Mouse (Mus musculus) T-helper 1 cell (primary cell): ENCODE measurements around the gene Serpind1.

Experiments used
- in situ Hi-C: fragments of 300-600 bp; cut with MboI, MseI; formaldehyde crosslinking; loops from one replicate; pipeline ENCODE4 v1.15.1; 2025; ENCODE audit warnings: high pct_unique_total_duplicates

Gene Serpind1

GRCm38 (mm10) chr16:17331116-17331515 lies at the start of gene Serpind1:
Gene Serpind1, plus strand, starts transcription at chr16:17331371.
- in situ Hi-C loops, result no loop called here

DNA sequence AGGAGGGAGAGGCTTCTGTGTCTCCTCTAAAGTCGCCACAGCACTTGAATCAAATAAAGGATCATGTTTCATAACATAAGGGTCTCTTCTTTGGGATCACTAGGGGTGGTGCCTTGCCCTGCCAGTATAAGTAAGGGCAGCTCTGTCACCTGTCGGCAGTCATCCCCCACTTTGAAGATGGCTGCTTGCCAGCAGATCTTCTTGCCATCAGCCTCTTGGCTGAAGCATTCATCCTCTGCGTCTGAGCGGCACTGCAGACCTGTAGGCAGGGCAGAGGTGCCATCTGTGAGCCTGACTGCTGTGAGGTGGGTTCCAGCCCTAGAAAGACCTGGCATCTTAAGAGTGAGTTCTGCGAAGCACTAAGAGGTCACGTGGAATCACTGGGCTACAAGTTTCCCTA lies 48.0 kb upstream of the Serpind1 start:
- in situ Hi-C loops, result loop anchor here (5.0 kb wide), 1 partner anchor 411 kb away; the partner anchor contains the start of genes Top3b and Vpreb1

DNA sequence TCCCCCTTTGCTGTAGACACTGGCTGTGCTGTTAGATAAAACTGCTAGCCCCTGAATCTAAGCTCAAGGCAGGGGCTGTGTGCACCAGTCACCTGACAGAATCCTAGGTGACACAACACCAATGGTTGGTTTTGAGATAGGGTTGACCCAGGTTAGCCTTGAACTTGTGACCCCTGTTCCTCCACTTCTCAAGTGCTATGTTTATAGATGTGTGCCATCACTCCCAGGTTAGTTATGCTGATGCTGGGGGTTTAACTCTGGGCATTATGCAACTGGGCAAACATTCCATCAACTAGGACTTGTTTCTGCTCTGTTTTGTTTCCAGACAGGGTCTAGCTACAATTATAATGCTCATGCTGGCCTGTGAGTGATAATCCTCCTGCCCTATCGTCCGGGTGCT lies 44.1 kb upstream of the Serpind1 start:
- in situ Hi-C loops, result no loop called here

- in situ Hi-C loops, result no loop called here
Observed at GRCm38 (mm10) chr16:17291016-17291415, 40.2 kb upstream of the Serpind1 start.

- in situ Hi-C loops, result no loop called here
Observed at GRCm38 (mm10) chr16:17292751-17293150, 38.4 kb upstream of the Serpind1 start.

- in situ Hi-C loops, result no loop called here
Observed at GRCm38 (mm10) chr16:17300818-17301217, 30.4 kb upstream of the Serpind1 start.

DNA sequence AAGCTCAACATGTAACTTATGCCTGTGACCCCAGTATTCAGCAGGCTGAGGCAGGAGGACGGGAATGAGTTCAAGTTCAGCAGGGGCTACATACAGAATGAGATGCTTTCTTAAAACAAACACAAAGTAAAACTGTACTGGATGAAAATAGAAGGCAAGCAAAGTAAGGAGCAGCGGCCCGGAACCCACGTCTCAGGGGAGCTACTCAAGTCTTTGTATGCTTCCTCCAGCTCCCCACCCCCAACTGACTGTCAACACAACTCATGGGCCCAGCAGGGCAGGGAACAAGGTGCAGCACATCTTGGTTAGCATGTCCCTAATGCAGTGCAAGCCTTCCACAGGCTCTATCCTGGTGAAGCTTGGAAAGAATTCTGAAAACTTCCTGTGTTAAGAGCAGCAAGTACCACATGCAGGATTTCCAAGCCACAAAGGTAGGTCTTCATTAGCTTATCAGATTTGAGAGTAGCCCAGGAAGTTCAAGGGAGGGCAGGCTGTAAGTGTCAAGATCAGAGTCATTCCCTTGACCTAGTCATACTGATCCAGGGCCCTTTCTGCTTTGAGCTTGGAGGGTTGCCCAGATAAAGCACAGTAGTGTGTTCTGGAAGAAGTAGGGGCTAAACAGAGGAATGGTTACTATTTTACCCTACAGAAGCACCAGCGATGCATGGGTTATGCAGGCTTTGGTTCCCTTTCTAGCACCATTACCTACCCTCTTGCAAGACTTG lies 27.5 kb upstream of the Serpind1 start:
- in situ Hi-C loops, result no loop called here

GRCm38 (mm10) chr16:17307461-17307860 lies 23.7 kb upstream of the Serpind1 start:
- in situ Hi-C loops, result no loop called here

GRCm38 (mm10) chr16:17309036-17309435 lies 22.1 kb upstream of the Serpind1 start:
- in situ Hi-C loops, result no loop called here

- in situ Hi-C loops, result loop anchor here (10.0 kb wide), 1 partner anchor 1222 kb away; no protein-coding TSS in a partner anchor
Observed at GRCm38 (mm10) chr16:17312531-17312930, 18.6 kb upstream of the Serpind1 start.

- in situ Hi-C loops, result loop anchor here (10.0 kb wide), 1 partner anchor 1218 kb away; no protein-coding TSS in a partner anchor
Observed at GRCm38 (mm10) chr16:17316554-17316953, 14.6 kb upstream of the Serpind1 start.

DNA sequence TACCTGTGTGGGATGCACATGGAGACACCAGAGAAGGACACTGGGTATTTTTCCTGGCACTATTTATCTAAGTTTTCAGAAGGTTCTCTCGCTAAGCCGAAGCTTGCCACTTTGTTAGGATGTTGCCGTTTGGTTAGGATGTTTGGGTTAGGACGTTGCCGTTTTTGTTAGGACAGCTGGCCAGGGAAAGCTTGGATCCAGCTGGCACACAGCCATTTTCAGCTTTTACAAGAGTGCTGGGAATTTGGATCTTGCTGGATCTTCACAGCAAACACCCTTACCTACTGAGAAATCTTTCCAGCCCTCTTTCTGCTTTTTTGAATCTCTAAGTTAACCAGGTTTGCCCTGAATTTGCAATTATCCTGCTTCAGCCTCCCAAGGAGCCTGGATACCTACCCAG lies 9.7 kb upstream of the Serpind1 start:
- in situ Hi-C loops, result no loop called here

DNA sequence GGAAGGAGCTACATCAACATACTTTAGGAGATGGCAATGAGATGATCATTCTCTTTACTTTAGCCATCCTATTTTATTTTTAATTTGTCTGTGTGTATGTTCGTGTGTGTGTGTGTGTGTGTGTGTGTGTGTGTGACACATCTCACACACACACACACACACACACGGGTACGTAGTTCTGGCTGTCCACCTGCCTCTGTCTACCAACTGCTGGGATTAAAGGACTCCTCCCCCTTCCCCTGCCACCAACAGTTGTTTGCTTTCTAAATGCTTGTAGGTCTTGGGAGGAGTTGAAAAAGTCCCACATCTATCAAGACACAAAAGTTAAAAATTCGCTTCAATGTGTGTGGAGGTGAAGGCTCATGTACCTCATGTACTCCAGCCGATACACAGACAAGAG lies 6.4 kb upstream of the Serpind1 start:
- in situ Hi-C loops, result no loop called here

DNA sequence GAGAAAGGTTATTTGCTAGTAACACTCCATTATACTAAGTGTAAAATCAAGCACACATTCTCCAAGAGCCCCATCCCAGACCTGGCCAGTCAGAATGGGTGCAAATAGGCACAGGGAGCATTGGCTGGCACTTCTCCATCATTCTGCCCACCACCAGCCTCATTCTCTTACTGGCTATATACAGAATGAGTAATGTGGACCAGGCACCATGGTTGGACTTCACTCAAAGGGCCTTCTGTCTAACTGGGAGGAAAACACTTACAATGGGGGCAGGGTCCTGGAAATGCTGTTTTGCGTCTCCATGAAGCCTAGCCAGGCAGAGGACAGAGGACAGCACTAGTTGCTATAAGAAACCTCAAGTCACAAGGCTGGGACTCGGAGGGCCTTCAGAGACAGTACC lies 5.1 kb upstream of the Serpind1 start:
- in situ Hi-C loops, result no loop called here

GRCm38 (mm10) chr16:17329848-17330570 lies 1.2 kb upstream of the Serpind1 start:
- in situ Hi-C loops, result no loop called here

GRCm38 (mm10) chr16:17331855-17332254 lies 684 bp downstream of the Serpind1 start:
- in situ Hi-C loops, result no loop called here

DNA sequence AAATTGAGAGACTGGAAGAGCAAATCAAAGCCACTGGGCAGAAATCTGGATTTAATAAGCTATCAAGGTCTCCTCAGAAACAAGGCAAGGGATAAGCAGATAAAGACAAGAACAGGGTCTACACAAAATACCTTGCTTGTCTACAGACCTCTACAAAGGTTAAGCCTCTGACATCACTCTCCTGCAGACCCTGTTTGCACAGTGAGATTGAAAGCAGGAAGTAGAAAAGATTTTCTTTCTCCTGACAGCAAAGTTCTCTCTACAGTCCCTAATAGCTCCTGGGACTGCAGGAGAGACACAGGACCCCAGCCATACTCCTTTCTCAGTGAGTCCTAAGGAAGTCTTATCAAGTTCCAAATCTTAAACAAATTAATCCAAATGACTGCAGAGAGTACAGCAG lies 3.4 kb downstream of the Serpind1 start:
- in situ Hi-C loops, result no loop called here

DNA sequence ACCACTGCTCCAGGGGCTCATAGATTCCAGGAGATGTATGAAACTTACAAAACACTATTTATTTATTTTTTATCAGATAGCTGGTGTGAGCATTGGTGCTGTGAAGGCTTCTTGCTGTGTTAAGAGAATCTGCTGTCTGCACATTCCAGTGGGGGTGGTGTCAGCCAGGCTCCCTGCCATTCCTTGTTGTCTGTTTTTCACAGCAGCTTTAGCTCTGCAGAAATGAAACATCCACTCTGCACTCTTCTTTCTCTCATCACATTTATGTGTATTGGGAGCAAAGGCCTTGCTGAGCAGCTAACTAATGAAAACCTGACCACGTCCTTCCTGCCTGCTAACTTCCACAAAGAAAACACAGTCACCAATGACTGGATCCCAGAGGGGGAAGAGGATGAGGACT lies 4.9 kb downstream of the Serpind1 start:
- in situ Hi-C loops, result no loop called here

DNA sequence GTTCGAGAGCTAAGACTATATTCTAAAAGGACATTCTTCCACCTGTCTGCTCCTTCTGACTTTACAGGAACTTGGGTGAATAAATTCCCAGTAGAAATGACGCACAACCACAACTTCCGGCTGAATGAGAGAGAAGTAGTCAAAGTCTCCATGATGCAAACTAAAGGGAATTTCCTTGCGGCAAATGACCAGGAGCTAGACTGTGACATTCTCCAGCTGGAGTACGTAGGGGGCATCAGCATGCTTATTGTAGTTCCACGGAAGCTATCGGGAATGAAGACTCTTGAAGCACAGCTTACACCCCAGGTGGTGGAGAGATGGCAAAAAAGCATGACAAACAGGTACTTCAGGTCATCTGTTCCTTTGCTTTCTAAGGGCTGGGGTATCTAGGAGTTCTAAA lies 8.5 kb downstream of the Serpind1 start:
- in situ Hi-C loops, result no loop called here

DNA sequence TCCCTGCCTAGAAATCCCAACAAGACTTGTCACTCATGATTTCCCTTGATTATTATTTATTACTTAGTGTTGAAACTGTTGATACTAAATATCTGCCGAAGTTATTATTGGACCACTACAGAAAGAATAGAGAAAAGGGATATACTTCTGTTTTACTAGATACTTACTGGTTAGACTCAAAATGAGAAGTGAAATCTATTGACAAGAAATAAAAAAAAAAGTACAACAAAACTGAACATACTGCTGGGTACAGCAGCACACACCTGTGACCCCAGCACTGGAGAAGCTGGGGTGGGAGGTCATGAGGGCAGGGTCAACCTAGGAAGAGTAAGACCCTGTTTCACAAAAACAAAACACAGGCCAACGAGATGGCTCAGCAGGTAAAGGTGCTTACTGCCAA lies 9.5 kb downstream of the Serpind1 start:
- in situ Hi-C loops, result no loop called here

- in situ Hi-C loops, result no loop called here
Observed at GRCm38 (mm10) chr16:17341847-17342246, 10.7 kb downstream of the Serpind1 start.

GRCm38 (mm10) chr16:17345141-17345812 lies 14.1 kb downstream of the Serpind1 start:
- in situ Hi-C loops, result no loop called here

DNA sequence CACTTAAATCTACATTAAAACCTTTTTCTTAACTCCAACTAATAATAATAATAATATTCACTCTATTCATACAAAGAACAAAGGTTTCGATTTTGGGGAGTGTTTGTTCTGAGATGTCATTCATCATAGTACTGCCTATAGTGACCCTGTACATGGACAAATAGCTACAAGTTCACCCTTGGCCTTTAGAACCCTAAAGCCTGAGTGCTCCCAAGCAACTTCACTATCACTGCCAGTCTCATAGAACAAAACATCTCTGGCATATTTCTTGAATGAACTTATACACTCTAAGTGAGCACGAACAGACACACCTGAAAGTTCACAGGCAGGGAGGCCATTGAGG lies 14.6 kb downstream of the Serpind1 start:
- in situ Hi-C loops, result no loop called here
